Mouse (Mus musculus) forebrain, embryonic 14.5 days (tissue): Measurements from ENCODE around the gene Ifi47. TPM values are rescaled to one million over a fixed set of nuclear protein-coding genes. Genes with fewer than 3 reads are reported as not detected.

Source experiments
- ATAC-seq: fragments of 200-750 bp; cut with Nextera tagmentation; 2 replicates; pipeline ENCODE4 v1.8.0; 2017; ENCODE audit warnings: mild to moderate bottlenecking, moderate library complexity
- DNase-seq: peaks from one replicate; pipeline ENCODE4 v3.0.0-alpha.2; 2015; ENCODE audit warnings: low spot score
- H3K27ac ChIP-seq: fragments of 300-500 bp; sonication (generic); 2 replicates; pipeline ENCODE4 v1.5.1; 2014; ENCODE audit warnings: low read depth, mild to moderate bottlenecking, control low read depth, low read length, moderate library complexity
- H3K27me3 ChIP-seq: fragments of 300-500 bp; sonication (generic); replicated peaks from 2 replicates; pipeline ENCODE4 v1.6.1; 2014; ENCODE audit warnings: low read length, control low read depth, mixed read lengths; ENCODE audit not compliant: control insufficient read depth, insufficient read depth
- H3K36me3 ChIP-seq: fragments of 300-500 bp; sonication (generic); 2 replicates; pipeline ENCODE4 v1.6.1; 2014; ENCODE audit warnings: low read length, control low read depth; ENCODE audit not compliant: control insufficient read depth, insufficient read depth
- H3K4me1 ChIP-seq: fragments of 300-500 bp; sonication (generic); 2 replicates; pipeline ENCODE4 v1.6.1; 2014; ENCODE audit warnings: antibody characterized with exemption, low read length, control low read depth; ENCODE audit not compliant: control insufficient read depth, insufficient read depth
- H3K4me2 ChIP-seq: fragments of 300-500 bp; sonication (generic); 2 replicates; pipeline ENCODE4 v1.6.1; 2014; ENCODE audit warnings: mild to moderate bottlenecking, control low read depth, low read length
- H3K4me3 ChIP-seq: fragments of 300-500 bp; sonication (generic); 2 replicates; pipeline ENCODE4 v1.5.1; 2014; ENCODE audit warnings: low read depth, low read length, control low read depth
- H3K9ac ChIP-seq: fragments of 300-500 bp; sonication (generic); 2 replicates; pipeline ENCODE4 v1.6.1; 2014; ENCODE audit warnings: mild to moderate bottlenecking, low read length, control low read depth, moderate library complexity
- H3K9me3 ChIP-seq: fragments of 300-500 bp; sonication (generic); replicated peaks from 2 replicates; pipeline ENCODE4 v1.6.1; 2016; ENCODE audit warnings: low read length, control low read depth, mixed read lengths; ENCODE audit not compliant: control insufficient read depth
- WGBS: fragments of 180-500 bp; shearing (Covaris S2); extraction: QIAGEN DNeasy Blood & Tissue Kit; methylation state at CpG from one replicate; pipeline ENCODE4 v1.1.7; 2014; 5-methylcytosine and 5-hydroxymethylcytosine counted together
- polyA plus RNA-seq: library from polyadenylated mRNA; unstranded; fragments of >200 nt; fragmentation: Nextera tagmentation; extraction: Ambion mirVana; gene quantifications from 2 replicates; pipeline ENCODE4 v1.2.1, GENCODE M21; 2014

Gene Ifi47
- polyA plus RNA-seq, 1 experiment from 2014 or later = 0.70 TPM

DNA sequence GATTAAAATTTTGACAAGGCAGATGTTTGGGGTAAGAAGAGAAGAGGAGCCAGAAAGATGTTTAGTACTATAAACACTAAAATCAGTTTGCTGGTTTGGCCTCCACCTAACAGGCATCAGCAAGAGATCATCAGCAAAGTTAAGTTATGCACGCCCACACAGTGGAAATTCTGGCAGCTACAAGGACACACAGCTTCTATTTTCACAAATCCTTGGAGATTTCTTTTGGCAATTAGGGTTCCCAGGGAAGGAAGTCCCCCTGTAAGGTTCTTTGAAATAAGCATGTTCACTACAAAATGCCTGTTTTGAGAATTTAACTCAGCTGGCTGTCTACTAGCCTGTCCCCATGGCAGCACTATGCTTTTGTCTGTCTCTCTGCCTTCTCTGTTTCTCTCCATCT, 34.6 kb downstream of the Ifi47 start:
- Histone ChIP-seq H3K36me3 (no peaks in the 10 kb centered on the region), H3K27ac (no peak overlapping the region), H3K9ac (no peak overlapping the region), H3K9me3 (no peaks in the 10 kb centered on the region), H3K4me1 (no peaks in the 10 kb centered on the region), H3K27me3 (no peaks in the 10 kb centered on the region), H3K4me2 (no peak overlapping the region), H3K4me3 (no peak overlapping the region)
- no peak for DNase-seq
- 55% methylated on average over 1 of the region's 1 CpGs for WGBS
- no peak for ATAC-seq

DNA sequence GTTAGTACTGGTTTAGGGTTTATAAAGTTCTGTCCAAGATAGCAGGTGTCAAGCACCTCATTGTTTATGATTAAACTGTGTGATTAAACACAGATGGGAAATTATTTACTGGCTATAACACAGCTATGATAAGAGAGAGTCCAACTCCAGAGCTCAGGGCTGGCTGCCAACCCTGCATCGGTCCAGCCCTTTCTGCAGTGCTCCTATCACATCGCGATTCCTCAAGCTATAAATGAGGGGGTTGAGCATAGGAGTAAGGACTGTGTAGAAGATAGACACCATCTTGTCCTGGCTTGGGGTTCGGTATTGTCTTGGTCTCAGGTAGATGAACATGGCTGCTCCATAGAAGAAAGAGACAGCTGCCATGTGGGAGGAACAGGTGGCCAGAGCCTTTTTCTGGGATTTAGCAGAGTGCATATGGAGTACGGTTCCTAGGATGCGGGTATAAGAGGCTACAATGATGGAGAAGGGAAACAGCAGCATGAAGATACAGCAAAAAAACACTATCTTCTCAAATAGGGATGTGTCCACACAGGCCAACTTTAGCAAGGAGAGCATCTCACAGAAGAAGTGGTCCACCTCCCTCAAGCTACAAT, 36.3 kb downstream of the Ifi47 start:
- no peak overlapping the region for H3K27ac ChIP-seq
- no peaks in the 10 kb centered on the region for H3K27me3 ChIP-seq
- H3K36me3 ChIP-seq = no peaks in the 10 kb centered on the region
- no peak overlapping the region for H3K4me2 ChIP-seq
- WGBS = 88% methylated on average over 6 of the region's 6 CpGs
- ATAC-seq (no peak), DNase-seq (no peak)
- H3K4me1 ChIP-seq = no peaks in the 10 kb centered on the region
- no peak overlapping the region for H3K4me3 ChIP-seq
- no peaks in the 10 kb centered on the region for H3K9me3 ChIP-seq
- H3K9ac ChIP-seq = no peak overlapping the region

DNA sequence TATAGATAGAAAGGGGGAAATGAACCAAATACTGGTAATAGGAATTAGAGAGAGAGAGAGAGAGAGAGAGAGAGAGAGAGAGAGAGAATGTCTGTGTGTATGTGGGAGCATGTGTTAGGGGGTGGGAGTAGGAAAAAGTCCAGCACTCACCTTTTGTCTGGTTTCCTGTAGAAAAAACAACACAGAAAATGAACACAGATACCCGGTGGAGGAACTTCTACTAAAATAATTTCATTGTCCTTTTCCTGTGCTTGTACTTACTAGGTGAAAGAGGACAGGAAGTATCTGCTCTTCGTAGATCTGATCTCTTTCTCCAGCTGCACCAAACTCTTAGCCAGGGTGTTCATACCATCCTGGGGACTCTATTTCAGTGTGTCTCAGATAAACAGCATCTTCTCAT, 37.8 kb downstream of the Ifi47 start:
- Histone ChIP-seq H3K9ac (no peak overlapping the region), H3K4me1 (no peaks in the 10 kb centered on the region), H3K36me3 (no peaks in the 10 kb centered on the region), H3K4me2 (no peak overlapping the region), H3K27ac (no peak overlapping the region), H3K4me3 (no peak overlapping the region), H3K9me3 (no peaks in the 10 kb centered on the region), H3K27me3 (no peaks in the 10 kb centered on the region)
- 78% methylated on average over 2 of the region's 2 CpGs for WGBS
- no peak for DNase-seq
- no peak for ATAC-seq

DNA sequence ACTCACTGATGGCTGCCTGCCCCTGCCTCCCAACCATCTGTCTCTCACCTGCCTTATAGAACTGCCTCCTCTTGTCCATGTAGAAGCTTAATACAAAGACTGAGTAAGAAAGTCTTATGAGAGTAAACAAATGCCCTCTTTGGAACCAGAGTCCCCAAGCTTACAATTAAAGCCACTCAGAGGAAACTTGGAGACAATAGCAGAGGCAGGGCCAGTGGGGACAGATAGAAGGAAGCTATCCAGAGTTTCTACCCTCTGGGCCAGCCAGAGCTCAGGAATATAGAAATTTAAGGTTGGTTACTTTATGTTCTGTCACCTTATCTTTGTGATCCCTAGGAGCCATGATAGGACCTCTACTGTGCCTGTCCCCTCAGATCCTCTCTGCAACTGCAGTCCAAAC, 38.4 kb downstream of the Ifi47 start, which contains the start of gene Olfr1396:
Olfr1396 (minus strand) TSS at position 101 of the 400 bp plus-strand sequence.
- H3K27ac ChIP-seq = no peak within 1 kb of the TSS
- H3K4me2 ChIP-seq = no peak within 1 kb of the TSS

DNA sequence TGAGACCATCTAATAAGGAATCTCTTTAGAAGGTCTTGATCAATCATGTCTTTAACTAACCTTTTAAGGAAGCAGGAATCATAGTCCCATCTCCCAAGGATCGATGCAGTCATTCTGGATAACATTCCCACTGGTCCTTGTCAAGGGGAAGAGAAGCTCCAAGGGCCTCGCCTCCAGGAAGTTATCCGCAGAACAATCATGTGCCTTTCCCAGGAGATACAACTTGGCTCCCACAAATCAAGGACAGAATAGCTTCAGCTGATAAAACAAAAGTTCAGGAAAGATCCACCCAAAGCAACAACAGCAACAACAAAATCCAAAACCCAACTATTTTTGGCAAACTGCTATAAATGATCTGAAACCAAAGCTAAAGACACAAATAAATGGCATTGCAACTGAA, 43.2 kb downstream of the Ifi47 start:
- H3K4me1 ChIP-seq = no peaks in the 10 kb centered on the region
- no peaks in the 10 kb centered on the region for H3K27me3 ChIP-seq
- ATAC-seq (no peak), DNase-seq (no peak)
- H3K9me3 ChIP-seq = no peaks in the 10 kb centered on the region
- 89% methylated on average over 3 of the region's 3 CpGs for WGBS
- H3K4me2 ChIP-seq = no peak overlapping the region
- no peaks in the 10 kb centered on the region for H3K36me3 ChIP-seq
- H3K4me3 ChIP-seq = no peak overlapping the region
- no peak overlapping the region for H3K9ac ChIP-seq
- no peak overlapping the region for H3K27ac ChIP-seq

More for the DNA sequence above, 38.4 kb downstream of the Ifi47 start, which contains the start of gene Olfr1396:
- Histone ChIP-seq H3K4me3 (no peak within 1 kb of the TSS), H3K36me3 (no peaks in the 10 kb centered on the region), H3K27me3 (no peaks in the 10 kb centered on the region), H3K4me1 (no peaks in the 10 kb centered on the region), H3K9ac (no peak within 1 kb of the TSS), H3K9me3 (no peaks in the 10 kb centered on the region)
- ATAC-seq (no peak), DNase-seq (no peak)

DNA sequence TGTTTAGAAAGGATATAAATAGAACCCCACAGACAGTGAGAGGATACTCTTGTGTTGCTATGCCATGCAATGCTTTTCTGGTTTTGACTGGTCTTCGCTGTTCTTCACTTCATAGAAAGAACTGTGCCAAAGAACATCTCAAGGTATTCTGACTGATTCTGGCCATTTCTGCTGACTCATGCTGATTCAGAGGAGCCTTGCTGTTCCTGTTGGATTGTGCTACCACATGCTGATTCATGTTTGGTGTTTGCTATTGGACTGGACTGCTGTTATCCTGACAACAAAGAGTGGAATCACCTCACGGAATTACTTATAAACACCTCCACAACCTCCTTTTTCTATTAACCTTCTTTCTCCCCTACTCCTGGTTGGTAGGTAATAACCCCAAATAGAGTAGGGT, 47.8 kb downstream of the Ifi47 start:
- 96% methylated on average over 2 of the region's 2 CpGs for WGBS
- Histone ChIP-seq H3K9ac (no peak overlapping the region), H3K9me3 (no peaks in the 10 kb centered on the region), H3K4me2 (no peak overlapping the region), H3K4me1 (no peaks in the 10 kb centered on the region), H3K36me3 (no peaks in the 10 kb centered on the region), H3K4me3 (no peak overlapping the region), H3K27ac (no peak overlapping the region), H3K27me3 (no peaks in the 10 kb centered on the region)
- no peak for DNase-seq
- no peak for ATAC-seq

DNA sequence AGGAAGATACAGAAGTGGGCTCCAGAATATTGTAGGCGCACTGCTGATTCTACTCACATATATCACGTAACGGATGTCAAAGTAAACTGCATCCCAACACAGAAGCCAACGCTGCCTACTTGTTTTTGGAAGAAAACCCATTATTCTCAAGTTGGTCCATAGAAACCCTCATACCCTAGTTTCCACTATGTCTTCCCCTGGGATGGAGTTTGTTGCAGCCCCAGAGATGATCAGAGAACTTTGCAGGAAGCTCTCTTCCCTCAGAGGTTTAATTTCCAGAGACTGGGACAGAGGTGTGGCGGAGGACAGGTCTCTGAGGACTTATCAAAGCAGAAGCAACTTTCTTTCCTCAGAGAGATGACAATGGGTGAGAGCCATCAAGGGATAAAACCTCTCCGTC, 65.6 kb downstream of the Ifi47 start, which contains the start of gene Olfr1395:
Olfr1395 (plus strand) TSS at position 301 of the 400 bp plus-strand sequence.
- Histone ChIP-seq H3K27me3 (no peaks in the 10 kb centered on the region), H3K27ac (no peak within 1 kb of the TSS)
- no peak for ATAC-seq

More for the DNA sequence above, 65.6 kb downstream of the Ifi47 start, which contains the start of gene Olfr1395:
- no peak for DNase-seq
- Histone ChIP-seq H3K4me2 (no peak within 1 kb of the TSS), H3K4me1 (no peaks in the 10 kb centered on the region), H3K36me3 (no peaks in the 10 kb centered on the region), H3K9me3 (no peaks in the 10 kb centered on the region), H3K9ac (no peak within 1 kb of the TSS), H3K4me3 (no peak within 1 kb of the TSS)
- WGBS = 96% methylated on average over 6 of the region's 6 CpGs

Other genes starting within 250 kb of the Ifi47 start
- 3.5 and 3.6 TPM in 2 replicates for gene Gm12184, start 249.9 kb upstream of the Ifi47 start, polyA plus RNA-seq
- gene Irgm1, start 204.9 kb upstream of the Ifi47 start, polyA plus RNA-seq = 1.9 and 2.2 TPM in 2 replicates
- gene Gm5431, start 174.4 kb upstream of the Ifi47 start, polyA plus RNA-seq = 0.13 and 0.17 TPM in 2 replicates
- 1.7 and 2.9 TPM in 2 replicates for gene Psme2b, start 130.4 kb upstream of the Ifi47 start, polyA plus RNA-seq
- not detected in 2 replicates for gene Olfr56, start 97.7 kb upstream of the Ifi47 start, polyA plus RNA-seq
- 0.15 and 0.28 TPM in 2 replicates for gene 9930111J21Rik1, start 97.2 kb upstream of the Ifi47 start, polyA plus RNA-seq
- not detected in 2 replicates for gene Gm12185, start 84.4 kb upstream of the Ifi47 start, polyA plus RNA-seq
- gene Tgtp1, start 82.4 kb upstream of the Ifi47 start, polyA plus RNA-seq = not detected in 2 replicates
- 0.24 and 0.37 TPM in 2 replicates for gene 9930111J21Rik2, start 25.3 kb upstream of the Ifi47 start, polyA plus RNA-seq
- 0.06 TPM in 1 of 2 replicates, not detected in the other for gene Tgtp2, start 12.4 kb upstream of the Ifi47 start, polyA plus RNA-seq
- gene Olfr1396, start 38.3 kb downstream of the Ifi47 start, polyA plus RNA-seq = not detected in 2 replicates
- gene Olfr1395, start 65.7 kb downstream of the Ifi47 start, polyA plus RNA-seq = not detected in 2 replicates
- not detected in 2 replicates for gene Olfr1394, start 77.8 kb downstream of the Ifi47 start, polyA plus RNA-seq
- 0.37 TPM in 1 of 2 replicates, not detected in the other for gene Btnl9, start 110.6 kb downstream of the Ifi47 start, polyA plus RNA-seq
- 56.6 and 64.7 TPM in 2 replicates for gene Zfp62, start 126.7 kb downstream of the Ifi47 start, polyA plus RNA-seq
- gene Mgat1, start 167.6 kb downstream of the Ifi47 start, polyA plus RNA-seq = 23.5 and 23.8 TPM in 2 replicates
- not detected in 2 replicates for gene Olfr1393, start 201.7 kb downstream of the Ifi47 start, polyA plus RNA-seq
- not detected in 2 replicates for gene Olfr1392, start 208.7 kb downstream of the Ifi47 start, polyA plus RNA-seq
- gene Olfr10, start 228.2 kb downstream of the Ifi47 start, polyA plus RNA-seq = not detected in 2 replicates
- not detected in 2 replicates for gene Olfr1391, start 246.2 kb downstream of the Ifi47 start, polyA plus RNA-seq